ENCODE assay signal across 8 mouse cellular contexts in the genomic region with DNA sequence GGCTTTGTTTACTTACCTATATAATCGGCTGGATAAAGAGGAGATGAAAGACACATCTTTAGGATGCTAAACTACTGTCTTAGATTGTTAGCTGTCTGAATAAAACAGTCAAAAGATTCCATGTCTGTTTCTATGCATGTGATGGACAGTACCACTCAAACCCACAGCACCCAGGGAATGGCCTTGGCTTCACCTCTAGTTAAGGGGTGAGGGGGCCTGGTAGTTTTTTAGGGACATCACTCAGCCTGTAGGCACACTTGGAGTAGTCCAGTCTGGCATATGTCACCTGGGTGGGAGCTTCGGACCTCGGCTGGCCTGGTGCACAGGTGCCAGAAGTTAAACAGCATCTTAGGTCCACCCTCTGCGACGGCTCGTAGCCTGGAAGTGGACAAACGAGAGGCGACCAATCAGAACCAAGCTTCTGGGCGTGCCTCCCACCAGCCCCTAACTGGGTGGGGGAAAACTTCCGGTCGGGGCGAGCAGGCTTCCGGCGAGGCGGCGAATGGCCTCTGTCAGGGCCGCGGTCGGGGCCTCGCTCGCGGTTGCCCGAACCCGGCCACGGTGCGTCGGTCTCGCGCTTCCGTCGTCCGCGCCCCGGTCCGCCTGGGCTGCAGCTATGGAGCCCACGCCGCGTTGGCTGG. TPM values are rescaled to one million over a fixed set of nuclear protein-coding genes. Genes with fewer than 3 reads are reported as not detected.
DNase-seq lines count a peak whose midpoint lies in the region; ATAC-seq lines count a peak whose summit lies in the region.

Gene Selenoo, plus strand, starts transcription at position 478 of the 641 bp plus-strand sequence.

- H3K9me3 ChIP-seq in hindbrain, embryonic 16.5 days (ENCODE audit: control insufficient read depth, low read length), result no peaks in the 10 kb centered on the region

- peaks cover 35% of the 10 kb centered on the region for H3K36me3 ChIP-seq in hindbrain, embryonic 16.5 days (ENCODE audit: control insufficient read depth, insufficient read depth, low read length)
- peaks cover 41% of the 10 kb centered on the region for H3K36me3 ChIP-seq in macrophage (ENCODE audit: inconsistent target)

- peaks cover 11% of the 10 kb centered on the region; the same call in 1 of the 2 replicates for H3K79me2 ChIP-seq in macrophage (ENCODE audit: inconsistent target)

- H3K4me2 ChIP-seq in hindbrain, embryonic 16.5 days (ENCODE audit: low read length), result peak within 1 kb of the TSS; percentile 96

- H3K27me3 ChIP-seq in hindbrain, embryonic 16.5 days (replicated peaks; ENCODE audit: control insufficient read depth, insufficient read depth, low read length), result no peaks in the 10 kb centered on the region

- H3K9ac ChIP-seq in hindbrain, embryonic 16.5 days (ENCODE audit: low read depth, low read length), result peak within 1 kb of the TSS; percentile 95

- ATAC-seq in hindbrain, embryonic 16.5 days, result peak; percentile 95

- H3K27ac ChIP-seq in hindbrain, embryonic 16.5 days (ENCODE audit: low read depth, low read length), result peak within 1 kb of the TSS; percentile 72
- no peak within 1 kb of the TSS for H3K27ac ChIP-seq in macrophage

- H3K4me1 ChIP-seq in hindbrain, embryonic 16.5 days (ENCODE audit: control insufficient read depth, insufficient read depth, low read depth, low read length), result peaks cover 15% of the 10 kb centered on the region

- peak within 1 kb of the TSS; percentile 96 for H3K4me3 ChIP-seq in hindbrain, embryonic 16.5 days (ENCODE audit: low read length)
- H3K4me3 ChIP-seq in macrophage (ENCODE audit: inconsistent target), result peak within 1 kb of the TSS; percentile 45

- peak; percentile 82 for DNase-seq in R1 (ENCODE audit: low read depth, low spot score)
- DNase-seq in cerebellum, postnatal 36 days, result peak; percentile 90 to 93
- peak; percentile 92 for DNase-seq in gastrocnemius, adult 18-20 months (ENCODE audit: low spot score)
- DNase-seq in left cerebral cortex, adult 18-20 months (ENCODE audit: low spot score in 2 of 2), result peak; percentile 89 to 93
- peak; percentile 95 for DNase-seq in right cerebral cortex, adult 18-20 months
- DNase-seq in urinary bladder, postnatal 10 days (ENCODE audit: low spot score), result peak; percentile 63

- 2% methylated on average over 37 of the region's 38 CpGs for WGBS in hindbrain, embryonic 16.5 days
- WGBS in macrophage (ENCODE audit: missing documents), result 1% methylated on average over 38 of the region's 38 CpGs

RNA-seq across cellular contexts. Expression of gene Selenoo, which starts in this region (rescaled TPM):
- 10 to 100 TPM; 14.7 to 15.5 TPM for total RNA-seq in gastrocnemius, adult 18-20 months (2021)
- polyA plus RNA-seq in hindbrain, embryonic 16.5 days (2015; fragmentation: Nextera tagmentation; extraction: Ambion mirVana), result 16.4 and 17.9 TPM in 2 replicates
- total RNA-seq in left cerebral cortex, adult 18-20 months (2021), result 10 to 100 TPM; 20.1 to 23.0 TPM
- total RNA-seq in macrophage (2018; cell fraction: chromatin; rRNA removed), result 10 to 100 TPM; 10.2 to 48.0 (median 30.9) TPM
- 10 to 100 TPM in 18 of 26 experiments, 1 to 10 TPM in 8; 8.5 to 17.2 (median 11.3) TPM for total RNA-seq in macrophage (2018; cell fraction: cytosol; rRNA removed)
- 10 to 100 TPM; 10.3 to 39.8 (median 24.3) TPM for total RNA-seq in macrophage (2018; cell fraction: nucleus; rRNA removed)
- 8.4 to 19.1 TPM (median 10.8 TPM) in 3 replicates for polyA plus RNA-seq in macrophage (2018)
